Mouse (Mus musculus) adrenal gland, postnatal 10 days (tissue): ENCODE measurements at regions not wholly inside any gene's neighbourhood (a gene's known extent, or its start where the extent isn't known, plus 50 kb on each side); places are given as distances from the start of the nearest gene placed in this dataset.
"Not testable (repeated sequence)": the region's sequence is repeated elsewhere in the genome, so short reads cannot be mapped to it uniquely, and the experiment has no call there.

Experiments used
- DNase-seq: peaks from one replicate; pipeline ENCODE4 v3.0.0; 2021; ENCODE audit warnings: mixed read lengths

- DNase-seq = no peak
Measured at GRCm38 (mm10) chr1:137220226-137220625, 260.0 kb upstream of the Nr5a2 start.

GRCm38 (mm10) chr1:137218611-137219010 is 258.4 kb upstream of the Nr5a2 start:
- DNase-seq = no peak

- no peak for DNase-seq
Measured at GRCm38 (mm10) chr1:137218096-137218495, 257.8 kb upstream of the Nr5a2 start.

- no peak for DNase-seq
Measured at GRCm38 (mm10) chr1:137217206-137217605, 257.0 kb upstream of the Nr5a2 start.

- DNase-seq = not testable (repeated sequence)
Measured at GRCm38 (mm10) chr1:137214328-137214727, 254.1 kb upstream of the Nr5a2 start.

- no peak for DNase-seq
Measured at GRCm38 (mm10) chr1:137213717-137214116, 253.5 kb upstream of the Nr5a2 start.

GRCm38 (mm10) chr1:137212856-137213255 is 252.6 kb upstream of the Nr5a2 start:
- no peak for DNase-seq

- DNase-seq = no peak
Measured at GRCm38 (mm10) chr1:137204371-137204770, 244.1 kb upstream of the Nr5a2 start.

- DNase-seq = no peak
Measured at GRCm38 (mm10) chr1:137203512-137203911, 243.3 kb upstream of the Nr5a2 start.

GRCm38 (mm10) chr1:137200931-137201330 is 240.7 kb upstream of the Nr5a2 start:
- no peak for DNase-seq

- DNase-seq = no peak
Measured at GRCm38 (mm10) chr1:137195962-137196361, 235.7 kb upstream of the Nr5a2 start.

- DNase-seq = no peak
Measured at GRCm38 (mm10) chr1:137195065-137195620, 234.9 kb upstream of the Nr5a2 start.

- DNase-seq = no peak
Measured at GRCm38 (mm10) chr1:137178231-137178630, 218.0 kb upstream of the Nr5a2 start.

- no peak for DNase-seq
Measured at GRCm38 (mm10) chr1:137176696-137177095, 216.4 kb upstream of the Nr5a2 start.

GRCm38 (mm10) chr1:137174081-137174480 is 213.8 kb upstream of the Nr5a2 start:
- DNase-seq = no peak

GRCm38 (mm10) chr1:137172128-137172527 is 211.9 kb upstream of the Nr5a2 start:
- DNase-seq = no peak

GRCm38 (mm10) chr1:137171451-137171850 is 211.2 kb upstream of the Nr5a2 start:
- DNase-seq = no peak

- peak; percentile 9 for DNase-seq
Measured at GRCm38 (mm10) chr1:137147891-137148290, 187.6 kb upstream of the Nr5a2 start.

GRCm38 (mm10) chr1:137141879-137142570 is 181.8 kb upstream of the Nr5a2 start:
- no peak for DNase-seq

GRCm38 (mm10) chr1:137141372-137141771 is 181.1 kb upstream of the Nr5a2 start:
- DNase-seq = no peak

- DNase-seq = no peak
Measured at GRCm38 (mm10) chr1:137136156-137136555, 175.9 kb upstream of the Nr5a2 start.

GRCm38 (mm10) chr1:137133734-137134133 is 173.5 kb upstream of the Nr5a2 start:
- DNase-seq = no peak

GRCm38 (mm10) chr1:137130264-137130663 is 170.0 kb upstream of the Nr5a2 start:
- no peak for DNase-seq

- no peak for DNase-seq
Measured at GRCm38 (mm10) chr1:137129116-137129515, 168.9 kb upstream of the Nr5a2 start.
